Mouse (Mus musculus) thymus, adult 2 months (tissue): ENCODE results near the gene Gpalpp1. TPM values are rescaled to one million over a fixed set of nuclear protein-coding genes. Genes with fewer than 3 reads are reported as not detected.
A peak's percentile ranks its signal among the peaks of the same experiment; 100 is the strongest.

ENCODE experiments used
- DNase-seq: peaks from one replicate; pipeline ENCODE4 v3.0.0; 2021
- H3K27ac ChIP-seq: fragments of 200-500 bp; 2 replicates; pipeline ENCODE4 v1.5.1; 2012; ENCODE audit warnings: low read length, control low read depth; ENCODE audit not compliant: control insufficient read depth, insufficient read depth
- H3K27me3 ChIP-seq: fragments of 200-500 bp; 2 replicates; pipeline ENCODE4 v1.6.1; 2012; ENCODE audit warnings: mild to moderate bottlenecking, low read length, moderate library complexity, mixed read lengths; ENCODE audit not compliant: control insufficient read depth, insufficient read depth
- H3K36me3 ChIP-seq: fragments of 200-500 bp; 2 replicates; pipeline ENCODE4 v1.6.1; 2012; ENCODE audit warnings: mild to moderate bottlenecking, low read length, moderate library complexity; ENCODE audit not compliant: control insufficient read depth, insufficient read depth
- H3K4me1 ChIP-seq: fragments of 200-500 bp; replicated peaks from 2 replicates; pipeline ENCODE4 v1.6.1; 2012; ENCODE audit warnings: low read length; ENCODE audit not compliant: control insufficient read depth, insufficient read depth
- H3K4me3 ChIP-seq: fragments of 200-500 bp; 2 replicates; pipeline ENCODE4 v1.5.1; 2012; ENCODE audit warnings: mild to moderate bottlenecking, low read length, control low read depth, moderate library complexity; ENCODE audit not compliant: control insufficient read depth, insufficient read depth
- CTCF ChIP-seq: fragments of 200-500 bp; IDR thresholded peaks from 2 replicates; pipeline ENCODE4 v1.5.1; 2012; ENCODE audit warnings: mild to moderate bottlenecking, control low read depth, low read length, moderate library complexity, borderline replicate concordance; ENCODE audit not compliant: control insufficient read depth, poor library complexity, insufficient read depth; ENCODE audit errors: extremely low read depth
- POLR2A ChIP-seq: fragments of 200-500 bp; IDR thresholded peaks from 2 replicates; pipeline ENCODE4 v1.6.1; 2012; ENCODE audit warnings: mild to moderate bottlenecking, low read length, control low read depth, moderate library complexity; ENCODE audit not compliant: control insufficient read depth, poor library complexity, insufficient read depth; ENCODE audit errors: extremely low read depth
- WGBS: fragments of 180-500 bp; shearing (Covaris S2); methylation state at CpG from one replicate; pipeline ENCODE4 v1.1.7; 2018; 5-methylcytosine and 5-hydroxymethylcytosine counted together
- polyA plus RNA-seq: library from polyadenylated mRNA; depleted of rRNA; stranded (reverse); fragments of >200 nt; gene quantifications from 2 replicates; pipeline ENCODE4 v1.2.3, GENCODE M21; 2012

Gene Gpalpp1
- polyA plus RNA-seq, 1 experiment, result 5.7 TPM

GRCm38 (mm10) chr14:76081451-76081850 lies 29.1 kb downstream of the Gpalpp1 start:
- DNase-seq, result no peak
- Histone ChIP-seq H3K36me3 (no peaks in the 10 kb centered on the region), H3K4me3 (no peak overlapping the region), H3K4me1 (no peaks in the 10 kb centered on the region; the same call in 1 of the 2 replicates), H3K27ac (no peak overlapping the region), H3K27me3 (no peaks in the 10 kb centered on the region)
- WGBS, result 88% methylated on average over 11 of the region's 11 CpGs
- no peak for TF ChIP-seq CTCF
- TF ChIP-seq POLR2A, result no peak

GRCm38 (mm10) chr14:76077088-76077491 lies 33.5 kb downstream of the Gpalpp1 start:
- H3K36me3 ChIP-seq, result no peaks in the 10 kb centered on the region
- DNase-seq, result peak; percentile 8
- TF ChIP-seq POLR2A (no peak), CTCF (no peak)
- no peak overlapping the region for H3K27ac ChIP-seq
- no peaks in the 10 kb centered on the region for H3K4me1 ChIP-seq
- H3K27me3 ChIP-seq, result no peaks in the 10 kb centered on the region
- WGBS, result 58% methylated on average over 9 of the region's 9 CpGs
- H3K4me3 ChIP-seq, result no peak overlapping the region

- no peak for DNase-seq
- H3K4me1 ChIP-seq, result no peaks in the 10 kb centered on the region
- WGBS, result 60% methylated on average over 4 of the region's 4 CpGs
- no peaks in the 10 kb centered on the region for H3K27me3 ChIP-seq
- H3K4me3 ChIP-seq, result no peak overlapping the region
- H3K27ac ChIP-seq, result no peak overlapping the region
- no peaks in the 10 kb centered on the region for H3K36me3 ChIP-seq
- TF ChIP-seq CTCF (no peak), POLR2A (no peak)
Measured at GRCm38 (mm10) chr14:76076602-76077001, 34.0 kb downstream of the Gpalpp1 start.

- Histone ChIP-seq H3K4me1 (no peaks in the 10 kb centered on the region), H3K27me3 (no peaks in the 10 kb centered on the region), H3K4me3 (no peak overlapping the region), H3K36me3 (no peaks in the 10 kb centered on the region), H3K27ac (no peak overlapping the region)
- WGBS, result 97% methylated on average over 4 of the region's 4 CpGs
- TF ChIP-seq CTCF (no peak), POLR2A (no peak)
- no peak for DNase-seq
Measured at GRCm38 (mm10) chr14:76075721-76076120, 34.8 kb downstream of the Gpalpp1 start.

- H3K27me3 ChIP-seq, result no peaks in the 10 kb centered on the region
- H3K36me3 ChIP-seq, result no peaks in the 10 kb centered on the region
- no peak for TF ChIP-seq CTCF
- no peak for TF ChIP-seq POLR2A
- no peak for DNase-seq
- H3K4me1 ChIP-seq, result no peaks in the 10 kb centered on the region
- no peak overlapping the region for H3K27ac ChIP-seq
- H3K4me3 ChIP-seq, result no peak overlapping the region
- 97% methylated on average over 1 of the region's 1 CpGs for WGBS
Measured at GRCm38 (mm10) chr14:76074206-76074605, 36.4 kb downstream of the Gpalpp1 start.

- no peak for DNase-seq
- TF ChIP-seq POLR2A (no peak), CTCF (no peak)
- no peaks in the 10 kb centered on the region for H3K27me3 ChIP-seq
- no peak overlapping the region for H3K27ac ChIP-seq
- no peaks in the 10 kb centered on the region for H3K36me3 ChIP-seq
- no peaks in the 10 kb centered on the region for H3K4me1 ChIP-seq
- WGBS, result 85% methylated on average over 2 of the region's 2 CpGs
- H3K4me3 ChIP-seq, result no peak overlapping the region
Measured at GRCm38 (mm10) chr14:76072626-76073025, 37.9 kb downstream of the Gpalpp1 start.

GRCm38 (mm10) chr14:76069296-76069695 lies 41.3 kb downstream of the Gpalpp1 start:
- Histone ChIP-seq H3K27ac (no peak overlapping the region), H3K36me3 (no peaks in the 10 kb centered on the region), H3K4me3 (no peak overlapping the region), H3K4me1 (no peaks in the 10 kb centered on the region), H3K27me3 (no peaks in the 10 kb centered on the region)
- TF ChIP-seq POLR2A (no peak), CTCF (no peak)
- no peak for DNase-seq
- 94% methylated on average over 4 of the region's 4 CpGs for WGBS
